Mouse (Mus musculus) myocyte (in vitro differentiated cells): ENCODE measurements around the gene Gm17571.

ENCODE experiments used
- E2F4 ChIP-seq: IDR thresholded peaks from one replicate; pipeline ENCODE4 v1.6.1; 2011; ENCODE audit warnings: mild to moderate bottlenecking, control low read depth, moderate library complexity; ENCODE audit not compliant: insufficient read depth
- POLR2A ChIP-seq: IDR thresholded peaks from one replicate; pipeline ENCODE4 v1.6.1; 2011; ENCODE audit warnings: low read depth, mild to moderate bottlenecking, control low read depth, moderate library complexity; ENCODE audit not compliant: insufficient read length
- TCF12 ChIP-seq: IDR thresholded peaks from one replicate; pipeline ENCODE4 v1.6.1; 2011; ENCODE audit warnings: mild to moderate bottlenecking, control low read depth; ENCODE audit not compliant: poor library complexity, insufficient read depth, severe bottlenecking
- TCF3 ChIP-seq: IDR thresholded peaks from one replicate; pipeline ENCODE4 v1.6.1; 2011; ENCODE audit warnings: low read depth, control low read depth; ENCODE audit not compliant: insufficient read length
- USF1 ChIP-seq: IDR thresholded peaks from one replicate; pipeline ENCODE4 v1.6.1; 2011; ENCODE audit warnings: low read depth, mild to moderate bottlenecking, control low read depth, moderate library complexity

GRCm38 (mm10) chr9:13468778-13469177 lies 22.2 kb upstream of the Gm17571 start:
- TF ChIP-seq POLR2A (no peak), E2F4 (no peak), TCF3 (no peak), TCF12 (no peak), USF1 (no peak)
